Mouse (Mus musculus) megakaryocyte-erythroid progenitor cell, adult 5-6 weeks (primary cell): ENCODE measurements around the gene Imp4. TPM values are rescaled to one million over a fixed set of nuclear protein-coding genes. Genes with fewer than 3 reads are reported as not detected.
"Not testable (repeated sequence)": the region's sequence is repeated elsewhere in the genome, so short reads cannot be mapped to it uniquely, and the experiment has no call there.

ENCODE experiments used
- ATAC-seq: replicated peaks from 2 replicates; pipeline ENCODE4 v1.8.0; 2016; ENCODE audit warnings: mild to moderate bottlenecking, inconsistent platforms; ENCODE audit not compliant: severe bottlenecking, poor library complexity, low FRiP score, low TSS enrichment
- total RNA-seq, 2 experiments: library from RNA; stranded (forward) in 1 of 2; stranded (reverse) in 1 of 2; fragments of 200-1000, 215-1000 nt in 1 of 2; fragments of >200 nt in 1 of 2; fragmentation: Nextera tagmentation in 1 of 2; gene quantifications; 2 replicates each; pipeline ENCODE4 v1.2.3; 2014 to 2017

Gene Imp4
- 55.7 and 74.9 TPM in 2 replicates for total RNA-seq (2014; fragmentation: Nextera tagmentation)
- total RNA-seq (2017) = 27.2 and 31.5 TPM in 2 replicates

DNA sequence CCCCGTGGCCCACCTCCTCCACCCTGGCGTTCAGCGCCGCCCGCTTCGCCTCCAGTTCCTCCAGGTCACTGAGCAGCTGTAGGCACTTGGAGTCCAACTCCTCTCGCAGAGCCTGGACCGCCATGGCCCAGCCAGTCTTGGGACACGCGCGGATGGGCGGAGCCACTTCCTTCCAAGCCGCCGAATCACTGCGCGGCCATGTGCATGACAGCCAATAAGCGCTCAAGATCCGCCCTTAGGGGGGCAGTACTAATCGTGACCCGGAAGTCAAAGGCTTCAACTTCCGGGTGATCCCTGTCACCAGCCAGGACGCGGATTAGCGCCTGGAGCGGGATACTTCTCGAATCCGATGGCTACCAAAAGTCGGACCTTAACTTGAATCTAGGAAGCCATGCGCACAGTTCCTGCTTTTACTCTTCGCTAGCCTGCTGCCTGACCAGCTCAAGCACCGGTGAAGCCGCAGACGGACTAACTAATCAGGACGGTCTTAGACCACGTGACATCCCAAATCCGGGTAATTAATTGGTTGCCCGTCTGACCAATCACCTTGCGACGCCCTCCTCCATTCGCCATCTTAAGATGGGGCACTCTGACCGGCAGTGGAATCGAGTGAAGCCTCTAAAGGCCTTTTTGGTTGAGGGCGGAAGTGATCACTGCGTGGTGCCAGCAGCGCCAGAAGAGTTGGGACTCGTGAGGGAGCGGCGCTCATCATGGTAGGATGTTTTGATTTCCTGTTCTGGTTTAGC, at the start of gene Imp4, which contains the start of gene Ccdc115:
Gene Imp4, plus strand, starts transcription at position 637 of the 746 bp plus-strand sequence.
Gene Ccdc115, minus strand, starts transcription at position 458 of the 746 bp plus-strand sequence.
- peak; percentile 90 for ATAC-seq

DNA sequence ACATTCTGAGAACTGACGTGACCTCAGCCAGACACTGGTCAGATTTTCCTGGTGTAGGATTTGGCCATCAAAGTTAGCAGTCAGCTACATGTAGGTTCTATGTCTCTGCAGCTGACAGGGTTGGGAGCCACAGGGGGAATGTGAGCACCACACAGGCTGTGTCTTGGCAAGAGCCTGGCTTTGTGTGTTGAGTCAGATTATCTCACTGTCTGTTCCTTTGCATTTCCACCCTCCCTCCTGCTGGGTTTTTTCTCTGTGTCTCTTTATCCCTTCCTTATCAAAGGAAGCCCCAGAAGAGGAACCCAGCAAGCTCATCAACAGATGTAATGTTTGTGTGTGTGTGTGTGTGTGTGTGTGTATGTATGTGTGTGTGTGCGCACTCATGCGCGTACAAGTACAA, 43.3 kb upstream of the Imp4 start:
- ATAC-seq = no peak

DNA sequence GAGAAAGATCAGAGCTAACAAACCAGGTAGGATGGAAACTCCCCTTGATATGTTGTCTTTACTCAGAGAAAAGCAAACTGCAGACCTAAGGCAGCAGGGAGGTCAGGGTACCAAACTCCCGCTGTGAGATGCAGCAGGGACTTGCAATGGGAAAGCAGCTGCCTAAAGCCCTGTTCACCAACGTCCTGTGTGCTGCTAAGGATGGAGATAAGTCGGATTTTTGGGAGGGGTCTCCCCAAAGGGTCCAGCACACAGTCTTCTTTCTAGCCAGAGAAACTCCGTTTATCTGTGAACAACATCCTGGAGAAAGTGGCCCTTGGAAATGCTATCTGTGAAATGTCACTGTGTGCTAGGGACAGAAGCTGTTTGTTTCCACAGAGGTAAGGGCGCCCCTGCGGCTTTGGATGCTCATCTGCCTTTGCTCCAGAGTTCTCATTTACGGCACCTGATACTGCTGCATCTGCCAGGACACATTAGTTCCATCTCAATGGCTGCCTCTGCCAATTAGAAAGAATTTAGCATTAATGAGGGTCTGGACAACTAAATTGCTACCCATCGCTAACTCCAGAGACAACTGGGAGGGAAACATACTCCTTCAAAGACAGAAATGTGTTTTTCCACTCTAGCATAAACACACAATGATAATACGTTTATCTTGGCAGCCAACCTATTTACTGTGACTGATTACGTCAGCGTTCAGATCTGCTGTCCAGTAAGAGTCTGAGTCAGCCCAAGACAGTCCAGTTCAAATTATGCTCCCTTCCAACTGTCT, 40.3 kb upstream of the Imp4 start:
- no peak for ATAC-seq

DNA sequence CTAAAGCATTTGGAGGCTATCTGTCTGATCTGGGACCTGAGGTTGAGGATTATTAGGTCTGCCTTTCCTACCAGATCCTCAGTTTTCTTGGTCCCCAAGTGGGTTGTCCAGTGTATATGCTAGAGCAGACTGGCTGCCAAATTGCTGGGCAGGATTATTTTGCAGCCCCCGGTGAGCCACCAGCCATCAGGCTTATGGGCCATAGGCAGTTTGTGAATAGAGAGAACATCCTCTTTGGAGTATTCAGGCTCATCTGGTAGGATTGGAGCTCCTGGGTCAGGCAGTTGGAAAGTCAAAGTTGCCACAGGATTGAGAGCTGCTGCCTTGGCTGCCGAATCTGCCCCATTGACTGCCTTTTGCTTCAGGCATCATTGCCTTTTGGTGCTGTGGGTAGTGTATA, 11.2 kb upstream of the Imp4 start:
- ATAC-seq = no peak

DNA sequence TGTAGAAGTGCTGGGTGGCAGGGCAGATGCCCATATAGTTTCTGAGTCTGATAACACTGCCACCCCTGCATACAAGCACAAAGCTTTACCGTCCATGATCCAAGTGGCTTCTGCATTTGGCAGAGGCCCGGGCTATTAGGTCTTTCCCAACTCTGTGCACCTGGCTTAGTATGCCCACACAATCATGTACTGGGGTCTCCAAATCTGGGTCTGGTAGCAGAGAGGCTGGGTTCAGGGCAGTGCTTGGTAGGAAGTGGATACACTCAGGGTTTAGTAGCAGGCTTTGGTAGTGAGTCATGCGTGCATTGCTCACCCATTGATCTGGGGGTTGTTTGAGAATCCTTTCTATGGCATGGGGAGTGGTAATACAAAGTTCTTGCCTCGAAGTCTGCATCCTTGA, 10.4 kb upstream of the Imp4 start:
- no peak for ATAC-seq

DNA sequence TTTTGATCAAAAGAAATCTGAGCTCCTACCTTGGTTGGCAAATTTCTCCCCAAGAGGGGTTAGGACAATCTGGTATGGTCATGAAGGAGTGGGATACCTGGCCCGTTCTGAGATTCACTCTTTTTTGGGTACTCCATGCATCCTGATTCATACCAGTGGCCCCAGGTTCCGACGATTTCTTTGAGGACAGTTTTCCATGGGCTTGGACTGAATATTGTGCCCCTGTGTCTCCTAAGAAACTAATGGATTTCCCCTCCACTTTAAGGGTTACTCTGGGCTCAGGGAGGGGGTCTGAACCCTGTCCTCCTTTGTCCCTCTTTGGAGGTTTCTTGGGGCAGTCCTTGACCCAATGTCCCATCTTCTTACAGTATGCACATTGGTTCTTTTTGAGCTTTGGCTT, 8.7 kb upstream of the Imp4 start:
- ATAC-seq = no peak

DNA sequence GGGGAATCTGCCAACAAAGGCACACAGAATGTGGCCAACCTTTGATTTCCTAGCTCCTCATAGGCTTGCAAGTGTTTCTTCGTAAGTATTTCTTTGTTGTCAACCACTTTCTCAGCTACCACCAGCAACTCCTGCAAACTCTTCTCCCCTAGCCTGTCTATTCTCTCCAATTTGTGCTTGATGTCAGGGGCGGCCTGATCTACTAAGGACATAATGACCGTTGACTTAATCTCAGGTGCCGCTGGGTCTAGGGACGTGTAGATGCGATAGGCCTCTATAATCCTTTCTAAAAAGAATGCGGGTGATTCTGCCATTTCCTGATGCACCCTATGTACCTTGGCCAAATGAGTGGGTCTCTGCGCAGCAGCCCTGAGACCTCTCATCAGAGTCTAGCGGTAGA, 8.2 kb upstream of the Imp4 start:
- ATAC-seq = no peak

DNA sequence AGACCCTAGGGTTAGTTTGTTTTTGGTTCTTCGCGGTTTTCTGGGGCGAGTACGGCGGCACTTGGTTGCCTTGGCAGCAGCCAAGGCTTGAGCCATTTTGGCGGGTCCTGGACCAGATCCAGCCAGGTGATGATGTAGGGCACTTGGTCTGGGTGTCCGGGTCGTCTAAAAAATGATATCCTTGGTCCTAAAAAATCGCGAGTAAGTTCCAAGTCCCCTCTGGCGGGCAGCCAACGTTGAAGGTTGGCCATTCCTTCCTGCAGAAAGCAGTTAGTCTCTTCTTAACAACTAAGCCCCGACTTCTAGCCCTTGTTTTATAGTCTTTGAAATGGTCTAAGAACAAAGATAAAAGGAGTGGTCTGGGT, 7.3 kb upstream of the Imp4 start:
- ATAC-seq = no peak

DNA sequence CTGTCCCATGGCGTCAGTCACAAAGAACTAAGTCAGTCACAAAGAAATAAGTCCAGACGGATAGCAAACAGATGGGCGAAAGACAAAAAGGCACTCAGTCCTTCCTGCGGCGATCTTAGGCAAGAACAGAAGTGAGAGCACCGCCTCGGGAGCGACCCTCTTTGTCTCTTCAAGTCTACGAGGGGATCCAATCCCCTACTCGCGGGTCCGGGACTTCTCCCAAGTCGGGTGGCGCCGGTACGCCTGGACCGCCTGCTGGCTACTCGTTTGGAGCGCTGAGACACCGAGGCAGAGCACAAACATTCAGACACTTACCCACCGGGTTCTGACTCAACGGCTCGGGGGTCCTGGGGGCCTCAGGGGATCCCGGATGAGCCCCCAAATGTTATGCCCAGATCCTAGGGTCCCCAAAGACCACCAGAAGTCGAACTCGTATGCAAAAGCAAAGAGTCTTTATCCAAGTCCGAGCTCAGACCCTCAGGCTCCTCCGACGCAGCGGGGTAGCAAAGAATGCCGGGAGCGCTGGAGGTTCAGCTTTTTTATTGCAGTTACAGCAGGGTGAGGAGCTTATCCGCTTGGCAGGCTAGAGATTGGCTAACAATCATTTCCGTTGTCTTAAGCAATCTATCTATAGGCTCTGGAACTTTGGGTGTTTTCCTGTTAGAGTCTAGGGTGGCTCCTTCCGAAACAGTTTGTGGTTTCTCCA, 6.7 kb upstream of the Imp4 start:
- peak; percentile 53 for ATAC-seq

DNA sequence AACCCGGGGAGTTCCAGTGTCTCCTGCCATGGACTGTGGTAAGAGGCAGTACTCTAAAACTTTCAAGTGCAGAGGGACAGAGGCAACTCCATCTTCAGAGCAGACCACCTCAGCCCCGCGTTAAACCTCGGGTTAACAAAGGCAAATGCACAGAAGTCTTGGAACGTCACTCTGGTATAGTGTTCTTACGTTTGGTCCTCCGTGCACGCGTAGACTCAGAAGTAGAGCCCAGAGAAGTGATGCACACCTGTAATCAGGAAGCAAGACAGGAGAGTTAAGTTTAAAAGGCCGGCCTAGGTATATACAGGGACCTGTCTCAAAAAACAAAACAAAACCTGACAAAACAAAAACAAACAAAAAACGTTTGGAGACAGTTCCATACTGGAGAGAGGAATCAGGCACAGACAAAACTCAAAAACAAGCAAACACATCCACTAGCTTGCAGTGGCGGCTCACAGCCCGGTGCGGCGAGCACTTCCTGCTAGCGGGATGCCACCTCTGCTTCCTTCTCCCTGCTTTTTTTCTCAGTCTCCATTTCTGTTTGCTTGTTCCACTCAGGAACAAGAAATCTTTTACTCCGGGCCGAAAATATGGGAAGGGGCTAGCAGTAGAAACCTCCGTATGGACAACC, 5.6 kb upstream of the Imp4 start:
- peak; percentile 35 for ATAC-seq

DNA sequence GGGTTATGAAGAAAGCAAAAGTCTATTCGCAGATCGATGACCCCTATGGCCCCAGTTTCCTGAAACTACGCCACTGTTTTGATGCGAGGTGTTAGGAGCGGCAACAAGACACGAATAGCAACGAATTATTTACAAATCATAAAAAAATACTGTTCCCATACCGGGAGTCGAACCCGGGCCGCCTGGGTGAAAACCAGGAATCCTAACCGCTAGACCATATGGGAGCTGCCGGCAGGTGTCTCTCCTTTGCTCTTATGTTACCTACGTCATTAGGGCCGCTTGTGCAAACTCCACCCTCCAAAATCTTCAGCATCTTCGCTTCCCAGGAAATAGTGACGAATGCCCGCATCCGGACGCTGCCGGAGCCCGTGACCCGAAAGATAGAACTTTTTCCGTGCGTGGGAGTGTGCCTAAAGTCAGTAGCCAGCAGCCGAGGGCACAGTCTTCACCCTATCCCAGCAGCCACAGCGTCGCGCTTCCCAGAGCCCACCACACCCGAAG, 4.9 kb upstream of the Imp4 start:
- ATAC-seq = peak; percentile 15

DNA sequence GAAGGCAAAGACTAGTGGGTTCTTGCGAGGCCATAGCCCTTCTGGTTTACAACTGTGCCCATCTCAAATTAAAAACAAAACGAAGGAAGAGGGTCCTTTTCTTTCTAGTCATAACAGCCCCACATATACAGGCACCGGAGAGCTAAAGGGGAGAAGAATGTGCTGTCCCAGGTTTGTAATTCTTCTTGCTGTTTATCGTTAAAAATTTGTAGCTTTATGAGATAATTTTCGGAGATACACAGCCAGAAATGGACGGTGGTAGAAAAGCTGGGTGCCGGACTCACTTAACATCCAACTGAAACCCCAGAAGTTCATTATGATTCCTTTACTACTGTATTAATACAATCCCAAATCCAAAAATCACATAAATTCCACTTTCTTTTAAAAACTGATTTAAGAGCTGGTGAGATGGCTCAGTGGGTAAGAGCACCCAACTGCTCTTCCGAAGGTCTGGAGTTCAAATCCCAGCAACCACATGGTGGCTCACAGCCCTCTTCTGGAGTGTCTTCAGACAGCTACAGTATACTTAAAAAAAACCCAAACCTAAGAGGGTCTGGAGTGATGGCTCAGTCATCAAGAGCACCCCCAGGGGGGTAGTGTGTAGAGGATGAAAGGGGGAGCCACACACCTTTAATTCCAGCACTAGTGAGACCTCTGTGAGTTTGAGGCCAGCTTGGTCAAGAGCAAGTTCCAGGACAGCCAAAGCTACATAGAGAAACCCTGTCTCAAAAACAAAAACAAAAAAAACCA, 4.1 kb upstream of the Imp4 start:
- ATAC-seq = no peak

DNA sequence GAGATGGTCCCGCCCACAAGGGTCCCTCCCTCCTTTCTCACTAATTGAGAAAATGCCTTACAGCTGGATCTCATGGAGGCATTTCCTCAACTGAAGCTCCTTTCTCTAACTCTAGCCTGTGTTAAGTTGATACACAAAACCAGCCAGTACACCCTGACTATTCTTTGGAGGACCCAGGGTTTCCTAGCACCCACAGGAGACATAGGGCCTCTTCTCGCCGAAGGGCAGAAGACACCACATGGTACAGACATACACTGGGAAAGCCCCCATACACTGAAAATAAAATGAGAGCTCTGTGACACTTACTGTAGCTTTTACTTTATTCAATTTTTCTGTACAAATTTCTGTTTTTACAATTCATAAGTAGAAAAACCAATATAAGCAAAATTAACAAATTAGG, 3.3 kb upstream of the Imp4 start:
- no peak for ATAC-seq

DNA sequence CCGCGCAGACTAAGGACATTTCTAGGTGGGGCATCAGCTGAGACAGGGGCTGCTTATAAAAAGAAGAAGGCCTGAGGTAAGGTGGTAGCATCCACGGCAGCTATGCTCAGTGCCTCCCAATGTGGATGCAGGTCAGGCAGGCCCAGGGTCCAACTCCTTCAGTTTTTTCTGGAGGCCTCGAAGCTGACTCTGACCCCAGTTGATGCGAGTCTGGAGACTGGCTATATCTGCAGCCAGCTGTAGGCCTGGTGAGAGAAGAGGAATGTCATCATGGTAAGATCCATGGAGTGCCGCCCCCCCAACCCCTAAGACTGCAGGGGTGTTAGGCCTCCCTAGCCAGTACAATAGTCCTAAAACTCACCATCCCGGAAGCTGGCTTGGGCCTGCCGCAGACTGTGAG, 2.3 kb upstream of the Imp4 start:
- not testable (repeated sequence) for ATAC-seq

DNA sequence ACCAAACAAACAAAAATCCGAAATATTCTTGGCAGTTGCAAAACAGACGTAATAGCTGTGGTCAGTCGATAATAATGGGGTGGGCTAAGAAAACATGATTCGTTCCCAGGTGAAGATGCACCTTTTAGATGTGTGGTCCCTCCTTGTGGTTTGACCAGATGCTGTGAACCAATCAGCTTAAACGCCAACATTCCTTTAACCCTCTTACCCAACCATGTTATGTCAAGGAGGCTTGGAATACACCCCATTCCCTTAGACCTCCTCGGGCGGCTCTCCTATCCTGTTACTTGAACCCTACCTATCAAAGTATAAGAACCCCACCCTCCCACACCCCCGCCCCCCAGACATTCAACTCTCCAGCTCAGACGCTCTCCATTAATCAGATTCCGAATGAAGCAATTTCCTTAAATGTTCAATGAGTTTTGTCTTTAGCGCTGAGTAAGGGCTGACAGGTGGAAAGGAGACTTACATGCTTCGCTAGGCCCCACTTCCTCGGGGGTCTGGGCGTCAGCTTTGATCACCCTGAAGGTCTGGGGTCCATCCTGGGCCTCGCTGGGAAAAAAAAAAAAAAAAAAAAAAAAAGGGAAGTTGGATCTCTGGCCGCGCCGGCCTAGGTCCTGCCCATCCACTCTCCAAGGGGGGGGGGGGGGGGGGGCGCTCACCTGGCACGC, 1.1 kb upstream of the Imp4 start:
- no peak for ATAC-seq

DNA sequence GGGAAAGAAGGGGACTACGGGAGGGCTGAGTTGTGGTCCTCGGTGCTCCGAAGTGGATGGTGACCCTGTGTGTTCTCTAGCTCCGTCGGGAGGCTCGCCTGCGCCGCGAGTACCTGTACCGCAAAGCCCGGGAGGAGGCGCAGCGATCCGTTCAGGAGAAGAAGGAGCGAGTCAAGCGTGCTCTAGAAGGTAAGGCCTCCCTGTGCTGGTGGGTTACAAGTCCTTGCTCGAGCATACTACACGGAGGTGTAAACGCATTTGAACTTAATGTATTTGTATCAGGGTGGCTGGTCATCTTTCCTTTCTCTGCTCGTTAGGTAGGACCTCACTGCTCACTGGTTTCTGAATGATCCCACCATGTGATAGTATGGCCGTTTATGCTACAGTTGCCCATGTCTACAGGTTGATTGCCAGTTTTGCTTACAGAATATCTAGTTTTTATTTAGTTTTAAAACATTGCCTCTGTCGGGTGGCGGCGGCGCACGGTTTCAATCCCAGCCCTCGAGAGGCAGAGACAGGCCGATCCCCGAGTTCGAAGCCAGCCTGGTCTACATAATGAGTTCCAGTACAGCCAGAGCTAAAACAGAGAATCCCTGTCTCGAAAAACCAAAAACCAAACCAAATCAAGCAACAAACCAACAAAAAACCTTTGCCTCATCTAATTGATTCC, 445 bp downstream of the Imp4 start:
- peak; percentile 58 for ATAC-seq

DNA sequence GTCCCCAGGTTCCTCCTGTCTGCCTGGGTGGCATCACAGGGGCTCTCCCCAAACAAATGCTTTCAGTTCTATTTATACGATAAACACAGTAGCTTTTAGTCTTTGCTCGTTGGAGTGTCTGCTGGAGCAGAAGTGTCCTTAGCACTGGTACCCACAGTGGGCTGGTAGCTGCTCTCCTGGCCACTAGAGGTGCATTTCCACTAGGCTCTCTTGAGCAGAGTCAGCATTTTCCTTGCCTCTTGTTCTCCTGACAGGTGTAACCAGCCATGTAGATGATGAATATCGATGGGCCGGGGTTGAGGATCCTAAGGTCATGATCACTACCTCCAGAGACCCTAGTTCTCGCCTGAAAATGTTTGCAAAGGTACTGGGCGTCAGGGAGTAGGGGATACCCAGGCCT, 3.5 kb downstream of the Imp4 start:
- no peak for ATAC-seq

DNA sequence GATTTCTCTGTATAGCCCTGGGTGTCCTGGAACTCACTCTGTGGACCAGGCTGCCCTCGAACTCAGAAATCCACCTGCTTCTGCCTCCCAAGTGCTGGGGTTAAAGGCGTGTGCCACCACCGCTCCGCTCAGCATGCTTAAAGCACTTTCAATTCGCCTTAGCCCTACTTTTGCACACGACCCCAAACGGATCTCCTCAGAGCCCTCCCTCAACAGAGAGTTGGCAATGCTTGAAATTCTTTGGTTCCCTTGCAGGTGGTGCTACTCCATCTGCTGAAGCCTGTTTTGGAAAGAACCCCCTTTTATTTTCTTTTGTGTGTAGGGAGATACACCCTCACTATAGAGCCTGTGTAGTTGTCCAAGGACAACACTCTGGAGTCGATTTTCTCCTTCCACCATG, 18.8 kb downstream of the Imp4 start:
- no peak for ATAC-seq
